Mouse (Mus musculus) heart, embryonic 11.5 days (tissue): ENCODE measurements around the gene Nfkb2. TPM values are rescaled to one million over a fixed set of nuclear protein-coding genes. Genes with fewer than 3 reads are reported as not detected.

Experiments
- ATAC-seq: fragments of 200-750 bp; cut with Nextera tagmentation; replicated peaks from 2 replicates; pipeline ENCODE4 v1.8.0; 2017; ENCODE audit warnings: moderate library complexity; ENCODE audit not compliant: insufficient number of reproducible peaks, low FRiP score, low TSS enrichment
- H3K27ac ChIP-seq: fragments of 300-500 bp; sonication (generic); 2 replicates; pipeline ENCODE4 v1.5.1; 2014; ENCODE audit warnings: mild to moderate bottlenecking, low read depth, low read length
- H3K27me3 ChIP-seq: fragments of 300-500 bp; sonication (generic); 2 replicates; pipeline ENCODE4 v1.6.1; 2014; ENCODE audit warnings: mild to moderate bottlenecking, low read length, mixed read lengths; ENCODE audit not compliant: control insufficient read depth, insufficient read depth
- H3K36me3 ChIP-seq: fragments of 300-500 bp; sonication (generic); 2 replicates; pipeline ENCODE4 v1.6.1; 2014; ENCODE audit warnings: mild to moderate bottlenecking, low read length, moderate library complexity, mixed read lengths; ENCODE audit not compliant: control insufficient read depth, insufficient read depth
- H3K4me1 ChIP-seq: fragments of 300-500 bp; sonication (generic); 2 replicates; pipeline ENCODE4 v1.6.1; 2014; ENCODE audit warnings: low read length; ENCODE audit not compliant: control insufficient read depth, insufficient read depth
- H3K4me2 ChIP-seq: fragments of 300-500 bp; sonication (generic); 2 replicates; pipeline ENCODE4 v1.6.1; 2014; ENCODE audit warnings: mild to moderate bottlenecking, moderate library complexity
- H3K4me3 ChIP-seq: fragments of 300-500 bp; sonication (generic); 2 replicates; pipeline ENCODE4 v1.5.1; 2014; ENCODE audit warnings: low read depth, low read length
- H3K9ac ChIP-seq: fragments of 300-500 bp; sonication (generic); 2 replicates; pipeline ENCODE4 v1.6.1; 2014; ENCODE audit warnings: mild to moderate bottlenecking, low read depth, low read length, moderate library complexity
- H3K9me3 ChIP-seq: fragments of 300-500 bp; sonication (generic); replicated peaks from 2 replicates; pipeline ENCODE4 v1.6.1; 2016; ENCODE audit warnings: low read length; ENCODE audit not compliant: control insufficient read depth
- WGBS: fragments of 180-500 bp; shearing (Covaris S2); extraction: QIAGEN DNeasy Blood & Tissue Kit; methylation state at CpG from one replicate; pipeline ENCODE4 v1.1.7; 2014; ENCODE audit not compliant: insufficient replicate concordance; 5-methylcytosine and 5-hydroxymethylcytosine counted together
- polyA plus RNA-seq: library from polyadenylated mRNA; unstranded; fragments of >200 nt; fragmentation: Nextera tagmentation; extraction: Ambion mirVana; gene quantifications from 2 replicates; pipeline ENCODE4 v1.2.1, GENCODE M21; 2014

Nfkb2 gene
- polyA plus RNA-seq, 1 experiment from 2014 or later = 7.3 TPM

DNA sequence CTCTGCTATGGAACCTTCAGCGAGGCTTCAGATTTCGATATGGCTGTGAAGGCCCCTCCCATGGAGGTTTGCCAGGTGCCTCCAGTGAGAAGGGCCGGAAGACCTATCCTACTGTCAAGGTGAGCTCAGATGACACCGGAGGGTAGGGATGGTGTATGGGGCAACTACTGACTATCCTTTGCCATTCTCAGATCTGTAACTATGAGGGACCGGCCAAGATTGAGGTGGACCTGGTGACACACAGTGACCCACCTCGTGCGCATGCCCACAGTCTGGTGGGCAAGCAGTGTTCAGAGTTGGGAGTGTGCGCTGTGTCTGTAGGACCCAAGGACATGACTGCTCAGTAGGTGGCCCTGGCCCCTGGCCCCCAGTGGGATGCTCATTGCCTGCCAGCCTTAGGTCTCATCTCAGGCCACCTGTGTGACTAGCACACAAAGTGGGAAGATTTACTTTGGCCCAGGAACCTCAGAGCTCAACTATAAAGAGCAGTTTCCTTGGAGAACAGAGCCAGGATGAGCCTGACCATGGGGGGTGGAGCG, 2.7 kb downstream of the Nfkb2 start:
- Histone ChIP-seq H3K9ac (no peak overlapping the region), H3K4me2 (no peak overlapping the region), H3K4me1 (peaks cover 15% of the 10 kb centered on the region), H3K4me3 (no peak overlapping the region), H3K27ac (no peak overlapping the region), H3K27me3 (peaks cover 30% of the 10 kb centered on the region), H3K9me3 (no peaks in the 10 kb centered on the region), H3K36me3 (0 out of 2 replicates have a peak, but pooled peaks cover 3% of the 10 kb centered on the region)
- WGBS = 91% methylated on average over 9 of the region's 9 CpGs
- no peak for ATAC-seq

DNA sequence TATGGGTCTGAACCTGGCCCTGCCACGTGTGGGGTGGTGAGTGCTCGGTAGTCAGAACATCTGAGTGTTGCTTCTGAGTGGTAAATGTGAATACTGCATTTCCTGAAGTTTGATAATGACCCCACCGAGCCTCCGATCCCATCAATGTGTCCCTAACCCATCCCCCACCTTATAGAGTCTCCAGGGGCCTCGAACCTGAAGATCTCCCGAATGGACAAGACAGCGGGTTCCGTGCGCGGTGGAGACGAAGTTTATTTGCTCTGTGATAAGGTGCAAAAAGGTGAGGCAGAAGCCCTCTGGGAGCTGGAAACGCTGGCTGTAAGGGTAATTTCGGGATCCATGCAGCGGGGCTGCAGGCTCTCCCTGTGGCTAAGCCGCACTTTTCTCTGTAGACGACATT, 3.7 kb downstream of the Nfkb2 start:
- 69% methylated on average over 16 of the region's 16 CpGs for WGBS
- no peak overlapping the region for H3K4me3 ChIP-seq
- H3K9ac ChIP-seq = no peak overlapping the region
- H3K9me3 ChIP-seq = no peaks in the 10 kb centered on the region
- no peak overlapping the region for H3K27ac ChIP-seq
- peaks cover 35% of the 10 kb centered on the region for H3K27me3 ChIP-seq
- H3K4me1 ChIP-seq = peaks cover 15% of the 10 kb centered on the region
- no peak overlapping the region for H3K4me2 ChIP-seq
- no peak for ATAC-seq
- peaks cover 3% of the 10 kb centered on the region; the same call in 1 of the 2 replicates for H3K36me3 ChIP-seq

DNA sequence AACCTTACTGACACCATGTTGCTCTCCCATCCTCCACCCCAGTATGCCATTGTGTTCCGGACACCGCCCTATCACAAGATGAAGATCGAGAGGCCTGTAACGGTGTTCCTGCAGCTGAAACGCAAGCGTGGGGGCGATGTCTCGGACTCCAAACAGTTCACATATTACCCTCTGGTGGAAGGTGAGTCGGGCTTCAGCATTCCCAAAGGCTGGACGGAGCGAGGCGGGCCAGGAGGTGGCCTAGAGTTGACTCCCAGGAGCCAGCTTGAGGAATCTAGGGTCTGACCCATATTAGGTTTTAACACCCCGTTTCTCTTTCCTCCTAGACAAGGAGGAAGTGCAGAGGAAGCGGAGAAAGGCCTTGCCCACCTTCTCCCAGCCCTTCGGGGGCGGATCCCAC, 4.2 kb downstream of the Nfkb2 start:
- H3K36me3 ChIP-seq = peaks cover 5% of the 10 kb centered on the region; the same call in 1 of the 2 replicates
- ATAC-seq = no peak
- no peak overlapping the region for H3K9ac ChIP-seq
- H3K27me3 ChIP-seq = peaks cover 41% of the 10 kb centered on the region
- WGBS = 58% methylated on average over 16 of the region's 16 CpGs
- no peak overlapping the region for H3K27ac ChIP-seq
- H3K9me3 ChIP-seq = no peaks in the 10 kb centered on the region
- no peak overlapping the region for H3K4me3 ChIP-seq
- peaks cover 17% of the 10 kb centered on the region for H3K4me1 ChIP-seq
- H3K4me2 ChIP-seq = peak overlapping the region; percentile 84

DNA sequence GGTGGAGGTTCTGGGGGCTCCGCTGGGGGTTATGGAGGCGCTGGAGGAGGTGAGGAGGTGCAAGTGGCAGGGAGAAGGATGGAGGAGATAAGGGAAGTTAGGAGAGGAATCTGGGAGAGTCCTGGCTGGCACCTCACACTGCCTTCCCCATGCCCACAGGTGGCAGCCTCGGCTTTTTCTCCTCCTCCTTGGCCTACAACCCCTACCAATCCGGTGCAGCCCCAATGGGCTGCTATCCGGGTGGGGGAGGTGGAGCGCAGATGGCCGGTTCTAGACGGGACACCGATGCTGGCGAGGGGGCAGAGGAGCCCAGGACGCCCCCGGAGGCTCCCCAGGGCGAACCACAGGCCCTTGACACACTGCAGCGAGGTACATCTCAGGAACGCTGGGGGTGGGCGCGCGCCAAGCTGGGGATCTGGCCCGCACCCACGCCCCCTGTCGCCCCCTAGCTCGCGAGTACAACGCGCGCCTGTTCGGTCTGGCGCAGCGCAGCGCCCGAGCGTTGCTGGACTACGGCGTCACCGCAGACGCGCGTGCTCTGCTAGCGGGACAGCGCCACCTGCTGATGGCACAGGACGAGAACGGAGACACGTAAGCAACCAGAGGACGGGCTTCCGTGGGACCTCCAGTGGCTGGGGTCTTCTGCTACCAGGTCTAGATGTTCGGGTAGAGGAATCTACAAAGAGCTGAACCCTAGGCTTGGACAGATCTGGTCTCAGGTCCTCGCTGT, 4.8 kb downstream of the Nfkb2 start:
- no peaks in the 10 kb centered on the region for H3K9me3 ChIP-seq
- peaks cover 5% of the 10 kb centered on the region; the same call in 1 of the 2 replicates for H3K36me3 ChIP-seq
- peak overlapping the region; percentile 43 for H3K4me3 ChIP-seq
- no peak overlapping the region for H3K27ac ChIP-seq
- peaks cover 46% of the 10 kb centered on the region for H3K27me3 ChIP-seq
- 2% methylated on average over 47 of the region's 47 CpGs for WGBS
- H3K4me2 ChIP-seq = peak overlapping the region; percentile 84
- no peak for ATAC-seq
- H3K4me1 ChIP-seq = peaks cover 21% of the 10 kb centered on the region
- peak overlapping the region; percentile 61; the same call in 1 of the 2 replicates for H3K9ac ChIP-seq

DNA sequence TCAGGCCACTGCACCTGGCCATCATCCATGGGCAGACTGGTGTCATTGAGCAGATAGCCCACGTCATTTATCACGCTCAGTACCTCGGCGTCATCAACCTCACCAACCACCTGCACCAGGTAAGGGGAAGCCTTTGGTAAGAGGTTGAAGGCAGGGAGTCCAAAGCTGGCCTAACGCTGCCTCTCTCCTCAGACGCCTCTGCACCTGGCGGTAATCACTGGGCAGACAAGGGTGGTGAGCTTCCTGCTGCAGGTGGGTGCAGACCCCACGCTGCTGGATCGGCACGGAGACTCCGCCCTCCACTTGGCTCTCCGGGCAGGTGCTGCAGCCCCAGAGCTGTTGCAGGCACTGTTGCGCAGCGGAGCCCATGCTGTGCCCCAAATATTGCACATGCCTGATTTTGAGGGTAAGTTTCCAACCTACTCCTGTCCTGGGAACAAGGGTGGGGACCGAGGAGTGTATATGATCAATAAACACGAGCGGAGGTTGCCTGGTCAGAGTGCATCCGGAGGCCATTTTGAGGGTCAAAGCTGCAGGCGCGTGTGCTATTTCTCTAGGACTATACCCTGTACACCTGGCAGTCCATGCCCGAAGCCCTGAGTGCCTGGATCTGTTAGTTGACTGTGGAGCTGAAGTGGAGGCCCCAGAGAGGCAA, 5.7 kb downstream of the Nfkb2 start:
- H3K27me3 ChIP-seq = peaks cover 55% of the 10 kb centered on the region
- no peak for ATAC-seq
- WGBS = 73% methylated on average over 21 of the region's 21 CpGs

DNA sequence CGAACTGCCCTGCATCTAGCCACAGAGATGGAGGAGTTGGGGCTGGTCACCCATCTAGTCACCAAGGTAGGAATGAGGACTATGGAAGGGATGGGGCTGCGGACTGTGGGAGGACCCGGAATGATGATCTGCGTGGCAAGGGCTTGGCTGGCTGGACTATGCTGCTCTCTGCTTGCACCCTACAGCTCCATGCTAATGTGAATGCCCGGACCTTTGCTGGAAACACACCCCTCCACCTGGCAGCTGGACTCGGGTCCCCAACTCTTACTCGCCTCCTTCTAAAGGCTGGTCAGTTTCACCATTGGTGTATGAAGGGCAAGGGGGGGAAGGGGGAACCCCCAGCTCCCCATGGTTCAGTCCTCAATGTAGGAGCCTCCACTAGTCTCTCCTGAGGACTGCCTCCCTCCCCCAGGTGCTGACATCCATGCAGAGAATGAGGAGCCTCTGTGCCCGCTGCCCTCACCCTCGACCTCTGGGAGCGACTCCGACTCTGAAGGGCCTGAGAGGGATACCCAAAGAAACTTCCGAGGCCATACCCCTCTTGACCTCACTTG, 6.3 kb downstream of the Nfkb2 start:
- Histone ChIP-seq H3K4me3 (no peak overlapping the region), H3K27ac (no peak overlapping the region), H3K4me2 (no peak overlapping the region), H3K9me3 (no peaks in the 10 kb centered on the region), H3K36me3 (peaks cover 5% of the 10 kb centered on the region; the same call in 1 of the 2 replicates), H3K27me3 (peaks cover 61% of the 10 kb centered on the region), H3K4me1 (peaks cover 30% of the 10 kb centered on the region), H3K9ac (no peak overlapping the region)
- WGBS = 87% methylated on average over 12 of the region's 12 CpGs
- no peak for ATAC-seq

More for the DNA sequence above, 5.7 kb downstream of the Nfkb2 start:
- H3K4me3 ChIP-seq = no peak overlapping the region
- H3K9ac ChIP-seq = no peak overlapping the region
- peaks cover 28% of the 10 kb centered on the region for H3K4me1 ChIP-seq
- H3K36me3 ChIP-seq = peaks cover 5% of the 10 kb centered on the region; the same call in 1 of the 2 replicates
- H3K4me2 ChIP-seq = no peak overlapping the region
- no peak overlapping the region for H3K27ac ChIP-seq
- H3K9me3 ChIP-seq = no peaks in the 10 kb centered on the region

DNA sequence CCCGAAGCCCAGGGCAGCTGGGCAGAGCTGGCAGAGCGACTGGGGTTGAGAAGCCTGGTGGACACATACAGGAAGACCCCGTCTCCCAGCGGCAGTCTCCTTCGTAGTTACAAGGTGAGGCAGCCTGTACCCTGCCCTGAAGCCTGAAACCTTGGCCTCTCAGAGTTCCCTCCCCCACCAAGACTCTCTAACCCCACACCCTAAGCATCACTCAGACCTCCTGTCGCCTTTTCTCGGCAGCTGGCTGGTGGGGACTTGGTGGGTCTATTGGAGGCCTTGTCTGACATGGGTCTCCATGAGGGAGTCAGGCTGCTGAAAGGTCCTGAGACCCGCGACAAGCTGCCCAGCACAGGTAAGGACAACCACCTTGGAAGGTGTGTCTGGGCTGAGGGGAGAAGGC, 7.2 kb downstream of the Nfkb2 start:
- no peak overlapping the region for H3K27ac ChIP-seq
- peaks cover 5% of the 10 kb centered on the region; the same call in 1 of the 2 replicates for H3K36me3 ChIP-seq
- no peak for ATAC-seq
- peaks cover 68% of the 10 kb centered on the region for H3K27me3 ChIP-seq
- H3K4me3 ChIP-seq = no peak overlapping the region
- 84% methylated on average over 9 of the region's 9 CpGs for WGBS
- peaks cover 31% of the 10 kb centered on the region for H3K4me1 ChIP-seq
- no peaks in the 10 kb centered on the region for H3K9me3 ChIP-seq
- no peak overlapping the region for H3K9ac ChIP-seq
- no peak overlapping the region for H3K4me2 ChIP-seq

DNA sequence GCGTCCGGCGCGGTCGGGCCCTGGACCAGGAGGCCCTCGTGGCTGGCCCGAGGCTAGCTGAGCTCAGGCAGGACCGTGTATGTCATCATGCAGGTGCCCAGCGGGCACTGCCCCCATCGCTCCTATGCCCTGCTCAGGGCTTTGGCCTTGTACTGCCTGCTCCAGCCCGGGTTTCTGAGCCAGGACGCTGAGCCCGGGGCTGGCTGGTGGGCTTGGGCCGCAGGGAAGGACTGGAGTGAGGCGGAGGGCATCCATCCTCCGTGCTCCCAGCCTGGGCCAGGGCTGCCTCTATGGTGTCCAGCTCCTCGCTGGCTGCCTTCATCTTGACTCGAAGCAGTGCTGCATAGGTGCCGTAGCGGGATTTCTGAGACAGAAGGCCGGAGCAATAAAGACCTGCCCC, 8.4 kb downstream of the Nfkb2 start:
- Histone ChIP-seq H3K9ac (no peak overlapping the region), H3K9me3 (no peaks in the 10 kb centered on the region), H3K4me1 (peaks cover 31% of the 10 kb centered on the region), H3K27ac (no peak overlapping the region), H3K36me3 (peaks cover 5% of the 10 kb centered on the region; the same call in 1 of the 2 replicates), H3K27me3 (peaks cover 74% of the 10 kb centered on the region), H3K4me2 (no peak overlapping the region), H3K4me3 (no peak overlapping the region)
- no peak for ATAC-seq
- WGBS = 85% methylated on average over 21 of the region's 21 CpGs
